Mouse (Mus musculus) brain, embryonic 14.5 days (tissue): ENCODE measurements around the gene Mtm1. TPM values are rescaled to one million over a fixed set of nuclear protein-coding genes. Genes with fewer than 3 reads are reported as not detected.

Experiments used
- DNase-seq: peaks from one replicate; pipeline ENCODE4 v3.0.0-alpha.2; 2011; ENCODE audit warnings: low read depth
- CTCF ChIP-seq: fragments of 200-500 bp; IDR thresholded peaks from 2 replicates; pipeline ENCODE4 v1.5.1; 2012; ENCODE audit warnings: inconsistent platforms, mild to moderate bottlenecking, moderate library complexity, borderline replicate concordance; ENCODE audit not compliant: insufficient read depth, insufficient read length; ENCODE audit errors: extremely low read depth
- POLR2A ChIP-seq: fragments of 200-500 bp; IDR thresholded peaks from 2 replicates; pipeline ENCODE4 v1.6.1; 2012; ENCODE audit warnings: mild to moderate bottlenecking, inconsistent platforms, borderline replicate concordance; ENCODE audit not compliant: poor library complexity, insufficient read depth, insufficient read length, severe bottlenecking; ENCODE audit errors: extremely low read depth
- polyA plus RNA-seq: library from polyadenylated mRNA; depleted of rRNA; stranded (reverse); fragments of >200 nt; gene quantifications from 2 replicates; pipeline ENCODE4 v1.2.3, GENCODE M21; 2012

Gene Mtm1
- polyA plus RNA-seq, 1 experiment = 3.5 TPM

GRCm38 (mm10) chrX:71218853-71219252 lies 8.3 kb downstream of the Mtm1 start:
- no peak for TF ChIP-seq POLR2A
- no peak for TF ChIP-seq CTCF

GRCm38 (mm10) chrX:71220896-71221295 lies 10.3 kb downstream of the Mtm1 start:
- no peak for DNase-seq
- no peak for TF ChIP-seq CTCF
- no peak for TF ChIP-seq POLR2A

More at GRCm38 (mm10) chrX:71218853-71219252, 8.3 kb downstream of the Mtm1 start:
- no peak for DNase-seq

- DNase-seq = no peak
- TF ChIP-seq POLR2A (no peak), CTCF (no peak)
Measured at GRCm38 (mm10) chrX:71222648-71223408, 12.3 kb downstream of the Mtm1 start.

GRCm38 (mm10) chrX:71226881-71227280 lies 16.3 kb downstream of the Mtm1 start:
- TF ChIP-seq POLR2A (no peak), CTCF (no peak)
- no peak for DNase-seq

- DNase-seq = no peak
- TF ChIP-seq CTCF (no peak), POLR2A (no peak)
Measured at GRCm38 (mm10) chrX:71228200-71228599, 17.6 kb downstream of the Mtm1 start.

- DNase-seq = no peak
- TF ChIP-seq CTCF = no peak
- no peak for TF ChIP-seq POLR2A
Measured at GRCm38 (mm10) chrX:71230847-71231246, 20.3 kb downstream of the Mtm1 start.

GRCm38 (mm10) chrX:71256422-71256821 lies 45.9 kb downstream of the Mtm1 start:
- DNase-seq = no peak
- TF ChIP-seq POLR2A (no peak), CTCF (no peak)

GRCm38 (mm10) chrX:71260857-71261256 lies 50.3 kb downstream of the Mtm1 start:
- no peak for TF ChIP-seq CTCF
- TF ChIP-seq POLR2A = no peak
- DNase-seq = no peak

GRCm38 (mm10) chrX:71264316-71264715 lies 53.7 kb downstream of the Mtm1 start:
- no peak for DNase-seq
- no peak for TF ChIP-seq POLR2A
- no peak for TF ChIP-seq CTCF

- DNase-seq = no peak
Measured at GRCm38 (mm10) chrX:71268972-71269371, 58.4 kb downstream of the Mtm1 start.

GRCm38 (mm10) chrX:71274150-71274549 lies 63.6 kb downstream of the Mtm1 start:
- TF ChIP-seq CTCF = no peak
- TF ChIP-seq POLR2A = no peak

More at GRCm38 (mm10) chrX:71268972-71269371, 58.4 kb downstream of the Mtm1 start:
- TF ChIP-seq CTCF (no peak), POLR2A (no peak)

GRCm38 (mm10) chrX:71285473-71285872 lies 74.9 kb downstream of the Mtm1 start:
- DNase-seq = no peak
- TF ChIP-seq CTCF (no peak), POLR2A (no peak)

More at GRCm38 (mm10) chrX:71274150-71274549, 63.6 kb downstream of the Mtm1 start:
- no peak for DNase-seq
